Mouse (Mus musculus) brain, embryonic 14.5 days (tissue): Measurements from ENCODE around the gene Serpine2.

Source experiments
- CTCF ChIP-seq: fragments of 200-500 bp; IDR thresholded peaks from 2 replicates; pipeline ENCODE4 v1.5.1; 2012; ENCODE audit warnings: inconsistent platforms, mild to moderate bottlenecking, moderate library complexity, borderline replicate concordance; ENCODE audit not compliant: insufficient read depth, insufficient read length; ENCODE audit errors: extremely low read depth
- POLR2A ChIP-seq: fragments of 200-500 bp; IDR thresholded peaks from 2 replicates; pipeline ENCODE4 v1.6.1; 2012; ENCODE audit warnings: mild to moderate bottlenecking, inconsistent platforms, borderline replicate concordance; ENCODE audit not compliant: poor library complexity, insufficient read depth, insufficient read length, severe bottlenecking; ENCODE audit errors: extremely low read depth

DNA sequence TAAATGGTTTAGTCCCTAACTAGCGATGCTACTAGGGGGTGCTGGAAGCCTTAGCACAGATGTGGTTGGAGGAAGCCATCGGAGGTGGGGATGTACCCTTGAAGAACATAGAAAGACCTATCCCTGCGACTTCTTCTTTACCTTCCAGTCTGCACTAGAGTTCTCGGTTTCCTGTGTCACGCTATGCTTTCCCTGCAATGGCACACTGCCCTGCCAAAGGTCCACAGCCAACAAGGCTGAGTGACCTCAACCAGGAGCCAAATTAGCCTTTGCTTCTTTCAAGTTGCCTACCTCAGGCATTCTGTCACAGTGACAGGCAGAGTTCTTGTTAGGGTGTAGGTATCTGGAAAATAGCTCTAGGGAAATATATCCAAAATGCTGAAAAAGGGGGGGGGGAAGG lies 104.6 kb downstream of the Serpine2 start:
- TF ChIP-seq CTCF (no peak), POLR2A (no peak)
